Mouse (Mus musculus): ENCODE results near the gene Erbb2. TPM values are rescaled to one million over a fixed set of nuclear protein-coding genes. Genes with fewer than 3 reads are reported as not detected.

Erbb2 gene
- polyA plus RNA-seq, 1 experiment from 2014 or later: 48.0 TPM

- WGBS: 79% methylated on average over 20 of the region's 20 CpGs
- ATAC-seq (replicated peaks; ENCODE audit: low FRiP score): no peak
- H3K9me3 ChIP-seq (replicated peaks): no peaks in the 10 kb centered on the region
- peaks cover 39% of the 10 kb centered on the region for H3K36me3 ChIP-seq
- H3K4me3 ChIP-seq (replicated peaks): peak overlapping the region; percentile 47
- no peak overlapping the region for H3K9ac ChIP-seq
- 0 out of 2 replicates have a peak overlapping the region, but pooled peaks have one; percentile 83 for H3K27ac ChIP-seq
- H3K4me1 ChIP-seq: peaks cover 49% of the 10 kb centered on the region
- H3K27me3 ChIP-seq: peaks cover 29% of the 10 kb centered on the region
- H3K4me2 ChIP-seq: peak overlapping the region; percentile 61
These were observed 37.9 kb downstream of the Erbb2 start for GRCm38 (mm10) chr11:98449921-98450771.

- Histone ChIP-seq H3K4me3 (replicated peaks) (no peak overlapping the region), H3K4me1 (peaks cover 30% of the 10 kb centered on the region), H3K4me2 (no peak overlapping the region), H3K9me3 (replicated peaks) (no peaks in the 10 kb centered on the region), H3K27me3 (peaks cover 28% of the 10 kb centered on the region), H3K27ac (no peak overlapping the region), H3K36me3 (peaks cover 47% of the 10 kb centered on the region), H3K9ac (no peak overlapping the region)
- WGBS: 84% methylated on average over 4 of the region's 4 CpGs
- no peak for ATAC-seq (replicated peaks; ENCODE audit: low FRiP score)
These were observed 43.2 kb downstream of the Erbb2 start for GRCm38 (mm10) chr11:98455484-98455883.

- no peaks in the 10 kb centered on the region for H3K9me3 ChIP-seq (replicated peaks)
- no peak overlapping the region for H3K9ac ChIP-seq
- H3K27me3 ChIP-seq: peaks cover 29% of the 10 kb centered on the region
- H3K27ac ChIP-seq: 0 out of 2 replicates have a peak overlapping the region, but pooled peaks have one; percentile 18
- peak overlapping the region; percentile 94; the same call in 1 of the 2 replicates for H3K4me2 ChIP-seq
- H3K36me3 ChIP-seq: peaks cover 43% of the 10 kb centered on the region
- 65% methylated on average over 5 of the region's 5 CpGs for WGBS
- no peak for ATAC-seq (replicated peaks; ENCODE audit: low FRiP score)
- no peak overlapping the region for H3K4me3 ChIP-seq (replicated peaks)
- peaks cover 26% of the 10 kb centered on the region for H3K4me1 ChIP-seq
These were observed 44.3 kb downstream of the Erbb2 start for GRCm38 (mm10) chr11:98456545-98456944.

GRCm38 (mm10) chr11:98456945-98457344, 44.7 kb downstream of the Erbb2 start:
- H3K36me3 ChIP-seq: peaks cover 40% of the 10 kb centered on the region
- H3K27me3 ChIP-seq: peaks cover 29% of the 10 kb centered on the region
- H3K4me2 ChIP-seq: peak overlapping the region; percentile 94
- no peaks in the 10 kb centered on the region for H3K9me3 ChIP-seq (replicated peaks)
- peak overlapping the region; percentile 61 for H3K4me3 ChIP-seq (replicated peaks)
- H3K27ac ChIP-seq: peak overlapping the region; percentile 79
- peak; percentile 35; the same call in 1 of the 2 replicates for ATAC-seq (replicated peaks; ENCODE audit: low FRiP score)
- H3K9ac ChIP-seq: peak overlapping the region; percentile 35
- H3K4me1 ChIP-seq: peaks cover 26% of the 10 kb centered on the region
- WGBS: 22% methylated on average over 9 of the region's 9 CpGs

- Histone ChIP-seq H3K4me2 (peak overlapping the region; percentile 94), H3K4me3 (replicated peaks) (peak overlapping the region; percentile 61), H3K27ac (peak overlapping the region; percentile 79), H3K36me3 (peaks cover 34% of the 10 kb centered on the region), H3K9me3 (replicated peaks) (no peaks in the 10 kb centered on the region), H3K4me1 (peaks cover 26% of the 10 kb centered on the region), H3K27me3 (peaks cover 29% of the 10 kb centered on the region), H3K9ac (peak overlapping the region; percentile 55)
- peak; percentile 86 for ATAC-seq (replicated peaks; ENCODE audit: low FRiP score)
- under 1% methylated on average over 46 of the region's 64 CpGs for WGBS
These were observed 45.3 kb downstream of the Erbb2 start for GRCm38 (mm10) chr11:98457367-98458120.

- WGBS: 4% methylated on average over 20 of the region's 30 CpGs
- H3K4me1 ChIP-seq: peaks cover 26% of the 10 kb centered on the region
- H3K27me3 ChIP-seq: peaks cover 29% of the 10 kb centered on the region
- peak overlapping the region; percentile 55 for H3K9ac ChIP-seq
- peaks cover 26% of the 10 kb centered on the region for H3K36me3 ChIP-seq
- H3K9me3 ChIP-seq (replicated peaks): no peaks in the 10 kb centered on the region
- peak overlapping the region; percentile 61 for H3K4me3 ChIP-seq (replicated peaks)
- ATAC-seq (replicated peaks; ENCODE audit: low FRiP score): peak; percentile 17; the same call in 1 of the 2 replicates
- peak overlapping the region; percentile 79; the same call in 1 of the 2 replicates for H3K27ac ChIP-seq
- peak overlapping the region; percentile 94 for H3K4me2 ChIP-seq
These were observed 46.1 kb downstream of the Erbb2 start for GRCm38 (mm10) chr11:98458121-98458990.

GRCm38 (mm10) chr11:98459071-98459741, 46.9 kb downstream of the Erbb2 start:
- Histone ChIP-seq H3K4me2 (0 out of 2 replicates have a peak overlapping the region, but pooled peaks have one; percentile 94), H3K36me3 (peaks cover 18% of the 10 kb centered on the region)
- WGBS: 21% methylated on average over 11 of the region's 11 CpGs

GRCm38 (mm10) chr11:98459860-98460259, 47.6 kb downstream of the Erbb2 start:
- peaks cover 11% of the 10 kb centered on the region for H3K36me3 ChIP-seq
- no peak overlapping the region for H3K4me2 ChIP-seq
- H3K9ac ChIP-seq: no peak overlapping the region
- peaks cover 29% of the 10 kb centered on the region for H3K27me3 ChIP-seq
- peaks cover 26% of the 10 kb centered on the region for H3K4me1 ChIP-seq
- no peaks in the 10 kb centered on the region for H3K9me3 ChIP-seq (replicated peaks)
- ATAC-seq (replicated peaks; ENCODE audit: low FRiP score): no peak
- 84% methylated on average over 9 of the region's 9 CpGs for WGBS
- no peak overlapping the region for H3K27ac ChIP-seq
- no peak overlapping the region for H3K4me3 ChIP-seq (replicated peaks)

More at GRCm38 (mm10) chr11:98459071-98459741, 46.9 kb downstream of the Erbb2 start:
- H3K4me1 ChIP-seq: peaks cover 26% of the 10 kb centered on the region
- H3K27me3 ChIP-seq: peaks cover 29% of the 10 kb centered on the region
- H3K9me3 ChIP-seq (replicated peaks): no peaks in the 10 kb centered on the region
- H3K4me3 ChIP-seq (replicated peaks): no peak overlapping the region
- H3K27ac ChIP-seq: no peak overlapping the region
- no peak for ATAC-seq (replicated peaks; ENCODE audit: low FRiP score)
- H3K9ac ChIP-seq: no peak overlapping the region

GRCm38 (mm10) chr11:98461109-98461720, 48.9 kb downstream of the Erbb2 start:
- Histone ChIP-seq H3K36me3 (no peaks in the 10 kb centered on the region), H3K27me3 (peaks cover 31% of the 10 kb centered on the region), H3K27ac (no peak overlapping the region), H3K4me2 (no peak overlapping the region), H3K4me3 (replicated peaks) (no peak overlapping the region), H3K9me3 (replicated peaks) (no peaks in the 10 kb centered on the region), H3K4me1 (peaks cover 26% of the 10 kb centered on the region), H3K9ac (no peak overlapping the region)
- no peak for ATAC-seq (replicated peaks; ENCODE audit: low FRiP score)
- WGBS: 58% methylated on average over 5 of the region's 6 CpGs

GRCm38 (mm10) chr11:98462255-98462654, 50.0 kb downstream of the Erbb2 start:
- Histone ChIP-seq H3K9me3 (replicated peaks) (no peaks in the 10 kb centered on the region), H3K4me2 (no peak overlapping the region), H3K36me3 (no peaks in the 10 kb centered on the region), H3K4me1 (peaks cover 18% of the 10 kb centered on the region), H3K9ac (no peak overlapping the region), H3K27ac (no peak overlapping the region), H3K27me3 (peaks cover 31% of the 10 kb centered on the region), H3K4me3 (replicated peaks) (no peak overlapping the region)
- no peak for ATAC-seq (replicated peaks; ENCODE audit: low FRiP score)
- WGBS: 95% methylated on average over 6 of the region's 6 CpGs
